In genomic region chr5:49408351-49408750, GRCm38 (mm10) we compare ENCODE assay signal across 22 mouse cellular contexts.
A peak's percentile ranks its signal among the peaks of the same experiment; 100 is the strongest.
DNase-seq lines count a peak whose midpoint lies in the region.
"Had no signal": no experiment of that assay in that cellular context is flagged by ENCODE, and none has a peak within 500 bp of the region (broad histone marks: within the 10 kb centered on the region; RNA-seq: fewer than 3 reads in every experiment).

No protein-coding gene starts in this region.

- 67% methylated on average over 1 of the region's 1 CpGs for WGBS in hindbrain, embryonic 10.5 days

- no peak overlapping the region for H3K4me3 ChIP-seq in hindbrain, embryonic 10.5 days
- H3K4me3 ChIP-seq: embryonic facial prominence, embryonic 10.5 days; embryonic facial prominence, embryonic 12.5 days; forebrain, embryonic 13.5 days; forebrain, embryonic 15.5 days had no signal

- no peaks in the 10 kb centered on the region for H3K4me1 ChIP-seq in hindbrain, embryonic 10.5 days (replicated peaks)
- H3K4me1 ChIP-seq: embryonic facial prominence, embryonic 10.5 days; embryonic facial prominence, embryonic 12.5 days; forebrain, embryonic 13.5 days; forebrain, embryonic 15.5 days had no signal

- H3K9me3 ChIP-seq in hindbrain, embryonic 10.5 days: no peaks in the 10 kb centered on the region
- H3K9me3 ChIP-seq: embryonic facial prominence, embryonic 10.5 days; embryonic facial prominence, embryonic 12.5 days; forebrain, embryonic 13.5 days; forebrain, embryonic 15.5 days; G1E had no signal

- no peaks in the 10 kb centered on the region for H3K36me3 ChIP-seq in hindbrain, embryonic 10.5 days
- H3K36me3 ChIP-seq: embryonic facial prominence, embryonic 10.5 days; embryonic facial prominence, embryonic 12.5 days; forebrain, embryonic 15.5 days; G1E had no signal

- peak; percentile 88 for DNase-seq in 3T3-L1 (ENCODE audit: low read depth, low spot score)
- peak; percentile 5 for DNase-seq in Muller cell, postnatal 12 days (ENCODE audit: inconsistent ontology term)
- peak; percentile 64 for DNase-seq in brain, adult 2 months (ENCODE audit: low read depth, low spot score)
- no peak for DNase-seq in thymus, postnatal 36 days
- DNase-seq in adrenal gland, postnatal 4 days (ENCODE audit: low spot score in 2 of 2): no peak
- no peak for DNase-seq in hindbrain, embryonic 10.5 days (ENCODE audit: low spot score)
- DNase-seq: adrenal gland, adult 8-10 months; adrenal gland, postnatal 14 days; adrenal gland, postnatal 36 days; B cell, adult 2 months; cerebellum, adult 11-12 months; cerebellum, adult 9-10 months; cerebellum, postnatal 10 days; cerebellum, postnatal 25 days; forebrain, postnatal 0 days had no signal

- no peaks in the 10 kb centered on the region for H3K27me3 ChIP-seq in hindbrain, embryonic 10.5 days (ENCODE audit: insufficient read depth, poor library complexity, severe bottlenecking)
- H3K27me3 ChIP-seq: CH12.LX; embryonic facial prominence, embryonic 12.5 days; forebrain, embryonic 13.5 days; forebrain, embryonic 15.5 days; Patski had no signal

- no peak overlapping the region for H3K27ac ChIP-seq in hindbrain, embryonic 10.5 days
- H3K27ac ChIP-seq: embryonic facial prominence, embryonic 10.5 days; embryonic facial prominence, embryonic 12.5 days; forebrain, embryonic 13.5 days; forebrain, embryonic 15.5 days had no signal

Comparison
In these comparisons a context has a peak if more than half of its experiments do, and no peak if none do; other contexts are left out.
1. DNase-seq: peak in 3T3-L1 (single experiment), Muller cell, postnatal 12 days (single experiment) and brain, adult 2 months (single experiment); none in thymus, postnatal 36 days (0 of 2), adrenal gland, postnatal 4 days (0 of 2) and hindbrain, embryonic 10.5 days (single experiment).